Mouse (Mus musculus) inflammation-experienced regulatory T-cells (primary cell): ENCODE measurements around the gene Mesd. TPM values are rescaled to one million over a fixed set of nuclear protein-coding genes. Genes with fewer than 3 reads are reported as not detected.

ENCODE experiments used
- polyA plus RNA-seq, 2 experiments: library from polyadenylated mRNA; unstranded; fragments of 100-300 nt; shearing (Covaris generic); gene quantifications; one replicate each; pipeline ENCODE4 v1.2.1; 2017

Gene Mesd
- polyA plus RNA-seq: 10 to 100 TPM; 55.6 to 62.4 TPM

DNA sequence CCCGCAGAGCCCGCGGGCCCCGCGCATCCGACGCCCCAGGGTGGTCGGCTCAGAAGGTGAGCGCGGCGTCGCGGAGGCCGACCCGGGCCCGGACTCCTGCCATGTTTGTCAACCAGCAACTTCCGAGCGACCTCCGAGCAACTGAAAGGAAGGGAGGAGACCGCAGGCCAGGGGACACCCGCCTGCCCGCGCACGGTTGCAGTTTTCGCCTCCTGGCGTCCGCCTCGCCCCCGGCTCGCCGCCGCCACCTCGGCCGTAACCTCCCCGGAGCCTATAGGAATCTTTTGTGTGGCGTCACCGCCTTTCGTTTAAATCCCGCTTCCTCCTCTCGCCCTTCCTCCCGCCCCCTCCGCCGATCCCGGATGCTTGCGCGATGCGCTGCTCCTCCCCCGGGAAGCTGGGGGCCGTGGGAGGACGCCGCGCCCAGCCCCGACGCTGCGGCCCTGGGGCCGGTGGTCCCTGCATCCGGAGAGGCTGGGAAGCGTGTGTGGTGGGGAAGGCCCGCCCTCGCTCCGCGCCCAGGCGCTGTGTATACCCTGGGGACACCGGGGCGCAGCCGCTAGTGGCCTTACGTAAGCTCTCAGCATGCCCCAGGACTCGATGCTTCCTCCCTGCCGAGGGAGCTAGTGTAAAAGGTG is at the start of gene Mesd, which contains the start of gene Tlnrd1:
Gene Mesd, plus strand, starts transcription at position 446 of the 638 bp plus-strand sequence.
Gene Tlnrd1, minus strand, starts transcription at position 285 of the 638 bp plus-strand sequence.

Other genes with a start within 250 kb of the Mesd start
- 100 to 1,000 TPM; 406 to 421 TPM for gene Il16, start 138.7 kb upstream of the Mesd start, polyA plus RNA-seq
- gene Cfap161, start 89.6 kb upstream of the Mesd start, polyA plus RNA-seq: under 1 TPM in 1 of 2 experiments, not detected in 1; 0.11 TPM
- gene Tlnrd1, start 161 bp upstream of the Mesd start, polyA plus RNA-seq: 10 to 100 TPM in 1 of 2 experiments, 1 to 10 TPM in 1; 6.8 to 11.4 TPM
- 1 to 10 TPM in 1 of 2 experiments, under 1 TPM in 1; 0.27 to 2.0 TPM for gene Cemip, start 202.0 kb downstream of the Mesd start, polyA plus RNA-seq